Mouse (Mus musculus) kidney, adult 2 months (tissue): Measurements from ENCODE around the gene Smco3.

Experiments
- CTCF ChIP-seq: fragments of 200-500 bp; conservative IDR thresholded peaks from 2 replicates; pipeline ENCODE4 v1.5.1; 2011; ENCODE audit warnings: low read depth, mild to moderate bottlenecking, control low read depth, low read length, moderate library complexity, mixed read lengths; ENCODE audit not compliant: insufficient read depth, insufficient read length
- POLR2A ChIP-seq: fragments of 200-500 bp; IDR thresholded peaks from one replicate; pipeline ENCODE4 v1.6.1; 2011; ENCODE audit warnings: low read depth, low read length, control low read depth

DNA sequence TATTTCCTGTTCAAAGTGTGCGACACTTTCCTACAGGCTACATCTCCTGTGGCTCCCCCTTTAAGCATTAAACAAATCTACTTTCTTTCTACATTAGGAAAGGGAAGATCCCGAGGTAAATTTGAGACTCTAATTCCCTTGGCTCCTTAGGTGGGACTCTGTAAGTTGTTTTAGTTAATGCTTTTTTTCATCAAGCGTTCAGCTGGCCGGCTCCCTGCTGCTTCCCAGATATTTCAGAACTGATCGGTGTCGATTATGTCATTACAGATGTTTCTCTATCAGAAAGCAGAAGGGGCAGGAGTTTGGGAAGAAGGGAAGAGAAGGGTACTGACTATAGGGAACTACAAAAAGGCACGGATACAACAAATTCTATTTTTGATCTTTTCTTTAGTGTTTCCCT lies 8.1 kb downstream of the Smco3 start:
- TF ChIP-seq CTCF (no peak), POLR2A (no peak)
